Mouse (Mus musculus) gastrocnemius, postnatal 36 days (tissue): Measurements from ENCODE around the gene Dkk3. TPM values are rescaled to one million over a fixed set of nuclear protein-coding genes. Genes with fewer than 3 reads are reported as not detected.

Experiments
- DNase-seq, 2 experiments: peaks; one replicate each; pipeline ENCODE4 v3.0.0; 2022
- intact Hi-C: fragments of 180-260 bp; cut with DNase I; formaldehyde crosslinking; loops from one replicate; pipeline ENCODE4 v1.15.1; 2025
- long read RNA-seq, 2 experiments: library from polyadenylated mRNA; stranded (forward); transcript quantifications; one replicate each; pipeline ENCODE4 v2.0.0; 2021
- total RNA-seq, 2 experiments: library from RNA; stranded (reverse); gene quantifications; 2 replicates each; pipeline ENCODE4 v1.2.3; 2021

The Dkk3 gene
- total RNA-seq, result 1 to 10 TPM; 1.6 to 2.5 TPM
- long read RNA-seq, experiment 1, partial matches to known transcripts, result 0 of 8 reads
- long read RNA-seq, experiment 1, other reads (novel, unspliced or antisense), result 8 of 8 reads
- long read RNA-seq, experiment 2, partial matches to known transcripts, result 2 of 9 reads
- long read RNA-seq, experiment 2, other reads (novel, unspliced or antisense), result 7 of 9 reads

DNA sequence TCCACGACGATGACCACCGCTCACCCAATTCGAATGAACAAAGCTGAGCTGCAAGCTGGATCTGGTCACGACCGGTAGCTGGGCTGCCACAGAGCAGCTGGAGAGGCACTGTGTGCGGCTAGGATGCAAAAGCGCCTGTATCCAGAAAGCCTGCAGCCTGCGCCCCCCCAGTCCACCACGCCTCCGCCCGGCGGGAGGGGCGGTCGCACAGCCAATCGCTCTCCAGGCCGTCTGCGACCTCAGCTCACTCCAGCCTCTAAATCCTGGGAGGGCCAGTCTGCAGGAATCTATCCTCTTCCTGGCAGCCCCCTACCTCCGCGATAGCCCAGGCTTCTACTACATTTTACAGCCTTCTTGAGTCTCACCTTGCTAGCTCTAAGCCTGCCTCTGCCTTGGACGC is at the start of gene Dkk3:
TSS of gene Dkk3 (minus strand) at position 116 of the 400 bp plus-strand sequence.
- intact Hi-C loops, result no loop called here

DNA sequence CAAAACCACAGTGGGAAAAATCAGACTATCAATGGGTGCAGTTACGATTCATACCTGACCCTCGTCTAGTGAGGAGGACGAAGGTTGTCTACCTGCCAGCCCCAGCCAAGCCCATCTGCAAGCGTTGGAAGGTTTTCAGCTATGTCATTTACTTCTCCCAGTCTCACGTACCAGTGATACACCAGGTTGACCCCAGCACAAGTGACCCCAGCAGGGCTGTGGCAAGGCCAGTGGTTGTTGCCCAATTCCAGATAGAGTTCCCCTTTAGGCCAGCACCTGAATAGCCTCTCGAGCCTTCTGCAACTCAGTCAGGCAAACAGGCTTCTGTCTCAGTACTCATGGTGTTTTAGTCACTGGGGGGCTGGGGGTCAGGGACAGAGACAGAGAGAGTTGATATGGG is 48.9 kb upstream of the Dkk3 start:
- no peak for DNase-seq
- intact Hi-C loops, result no loop called here

More for the DNA sequence above, at the start of gene Dkk3:
- no peak for DNase-seq

GRCm38 (mm10) chr7:112205513-112205912 is 46.7 kb upstream of the Dkk3 start:
- no peak for DNase-seq
- intact Hi-C loops, result no loop called here

GRCm38 (mm10) chr7:112204380-112204963 is 45.6 kb upstream of the Dkk3 start:
- intact Hi-C loops, result no loop called here
- no peak for DNase-seq

DNA sequence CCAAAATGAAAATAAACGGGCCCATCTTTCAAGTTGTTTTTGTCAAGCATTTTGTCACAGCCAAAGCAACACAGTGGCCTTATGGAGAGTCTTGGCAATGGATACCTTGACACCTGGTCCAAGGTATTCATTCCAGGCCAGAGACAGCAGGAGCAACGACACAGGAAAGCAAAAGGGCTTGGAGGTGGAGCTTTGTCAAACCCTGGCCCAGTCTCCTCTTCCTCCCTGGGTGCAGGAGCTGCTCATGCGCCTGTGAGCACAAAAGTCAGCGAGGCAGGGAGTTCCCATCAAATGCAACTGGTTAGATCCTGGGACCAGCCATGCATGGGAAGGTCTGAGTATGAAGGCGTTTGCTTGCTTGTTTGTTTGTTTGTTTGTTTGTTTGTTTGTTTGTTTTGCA is 45.1 kb upstream of the Dkk3 start:
- intact Hi-C loops, result no loop called here
- no peak for DNase-seq

GRCm38 (mm10) chr7:112202843-112203242 is 44.0 kb upstream of the Dkk3 start:
- intact Hi-C loops, result no loop called here
- DNase-seq, result no peak

- intact Hi-C loops, result no loop called here
- DNase-seq, result no peak
These were observed 43.3 kb upstream of the Dkk3 start for GRCm38 (mm10) chr7:112202194-112202593.

DNA sequence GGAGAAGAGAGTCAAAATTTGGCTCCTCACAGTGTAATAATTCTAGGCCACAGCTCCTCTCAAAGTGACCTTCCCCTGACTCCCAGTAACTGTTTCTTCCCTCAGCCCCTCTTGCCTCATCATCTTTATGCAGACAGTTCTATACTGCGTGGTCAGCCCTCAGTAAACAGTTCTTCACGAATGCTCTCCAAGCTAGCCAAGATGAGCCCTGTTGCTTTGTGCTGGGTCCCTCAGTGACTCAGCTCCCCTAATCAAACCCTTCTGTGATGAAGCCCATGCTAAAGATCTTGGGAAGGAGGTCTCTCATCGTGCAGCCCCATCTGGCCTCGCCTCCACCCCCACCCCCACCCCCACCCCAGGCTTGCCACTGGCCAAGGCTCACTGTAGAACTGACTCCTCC is 41.9 kb upstream of the Dkk3 start:
- intact Hi-C loops, result no loop called here
- DNase-seq, result no peak

GRCm38 (mm10) chr7:112199343-112199742 is 40.5 kb upstream of the Dkk3 start:
- intact Hi-C loops, result no loop called here
- DNase-seq, result no peak

GRCm38 (mm10) chr7:112197461-112197860 is 38.6 kb upstream of the Dkk3 start:
- intact Hi-C loops, result no loop called here
- no peak for DNase-seq

DNA sequence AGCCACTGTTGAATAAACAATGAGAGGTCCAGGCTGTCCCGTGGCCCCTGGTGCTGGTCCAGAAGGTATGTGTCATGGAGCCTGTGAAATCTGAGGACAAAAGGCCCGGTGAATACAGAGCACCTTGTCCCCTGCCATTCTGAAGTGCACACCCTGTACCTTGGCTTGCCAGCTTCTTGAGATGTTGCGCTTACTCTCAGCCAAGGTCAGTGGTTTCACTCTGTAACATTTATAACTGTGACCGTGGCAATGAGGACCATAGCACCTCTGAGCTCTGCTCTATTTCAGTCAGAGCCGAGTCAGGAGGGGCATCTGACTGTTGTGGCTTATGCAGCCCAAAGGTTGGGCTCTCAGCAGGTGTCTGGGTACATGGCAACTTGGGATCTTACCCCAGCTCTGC is 35.4 kb upstream of the Dkk3 start:
- no peak for DNase-seq
- intact Hi-C loops, result no loop called here

DNA sequence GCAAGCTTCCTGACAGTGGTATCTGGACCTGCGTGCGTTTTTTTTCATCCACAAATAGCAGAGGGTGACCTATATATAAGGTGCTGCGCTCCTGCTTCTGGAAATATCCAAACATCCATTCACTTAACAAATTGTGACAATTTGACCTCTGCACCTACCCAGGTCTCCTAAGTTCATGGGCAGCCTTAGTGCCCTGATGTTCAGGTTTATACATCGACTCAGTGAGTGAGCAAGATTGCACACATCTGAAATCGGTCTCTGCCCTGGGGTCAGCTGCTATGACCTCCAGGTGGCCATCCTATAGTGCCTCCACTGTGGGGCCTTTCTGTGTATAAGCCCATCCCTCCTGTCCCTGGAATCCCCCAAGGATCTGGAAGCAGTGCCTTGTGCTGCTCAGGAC is 33.9 kb upstream of the Dkk3 start:
- intact Hi-C loops, result loop anchor here (2.0 kb wide), 1 partner anchor 34 kb away; no protein-coding TSS in a partner anchor
- DNase-seq, result no peak

DNA sequence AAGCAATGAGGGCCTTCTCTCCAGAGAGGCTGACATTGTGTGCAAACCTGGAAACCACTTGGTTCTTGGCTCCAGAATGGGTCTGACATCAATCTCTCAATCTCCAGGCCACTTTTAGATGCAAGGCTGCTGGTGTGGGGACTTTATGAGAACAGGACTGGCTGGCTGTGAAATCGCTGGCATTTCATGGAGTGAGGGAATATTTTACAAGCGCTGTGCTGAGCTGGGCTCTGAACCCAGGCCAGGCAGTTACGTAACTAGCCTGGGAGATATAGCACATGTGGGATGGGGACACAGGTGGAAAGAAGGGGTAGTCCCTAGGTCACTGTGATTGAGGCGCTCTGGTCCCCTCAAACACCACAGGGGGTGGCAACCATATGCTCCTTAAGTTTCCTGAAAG is 33.4 kb upstream of the Dkk3 start:
- DNase-seq, result peak in 1 of 2 experiments; percentile 73
- intact Hi-C loops, result loop anchor here (2.0 kb wide), 1 partner anchor 35 kb away; no protein-coding TSS in a partner anchor

DNA sequence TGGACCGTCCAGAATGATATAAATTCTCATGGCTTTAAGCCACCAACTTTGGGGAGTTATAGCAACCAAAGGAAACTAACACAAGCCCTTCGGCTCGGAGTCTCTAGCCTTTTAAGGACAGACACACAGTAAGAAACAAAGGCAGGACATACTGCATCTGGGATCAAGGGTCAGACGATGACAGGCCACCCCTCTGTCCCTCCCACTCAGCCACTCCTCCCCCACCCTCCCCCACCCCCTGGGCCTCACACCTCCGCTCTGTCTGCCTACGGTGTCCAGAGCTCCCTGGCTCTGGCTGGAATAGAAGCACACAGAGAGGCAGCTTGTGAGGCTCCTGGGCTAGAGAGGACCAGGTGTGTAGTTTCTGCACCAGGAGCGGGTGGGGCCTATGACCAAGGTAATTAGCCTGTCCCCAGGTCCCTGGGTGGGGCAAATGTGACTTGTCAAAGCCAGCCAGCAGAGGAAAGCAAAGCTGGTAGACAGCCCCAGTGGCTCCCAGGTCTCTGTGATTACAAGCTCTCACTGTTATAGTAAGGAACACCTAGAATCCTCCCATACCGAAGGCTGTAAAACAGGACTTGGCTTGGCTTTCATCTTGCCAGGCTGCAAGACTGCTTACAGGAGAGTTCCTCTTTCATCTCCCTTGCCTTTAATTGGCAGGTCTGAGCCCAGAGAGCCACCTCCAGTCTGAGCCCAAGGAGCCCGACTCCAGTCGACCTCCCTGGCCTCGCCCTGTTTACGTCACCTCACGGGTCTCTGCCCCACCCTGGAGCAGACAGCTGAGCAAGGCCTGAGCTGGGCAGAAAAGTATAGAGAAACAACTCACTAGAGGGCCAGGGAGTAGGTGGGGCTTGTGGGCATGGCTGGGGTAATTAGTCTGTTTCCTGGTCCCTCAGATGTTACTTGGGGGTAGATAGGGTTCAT is 28.9 kb upstream of the Dkk3 start:
- intact Hi-C loops, result loop anchor here (5.0 kb wide), 1 partner anchor 100 kb away; no protein-coding TSS in a partner anchor
- DNase-seq, result no peak

DNA sequence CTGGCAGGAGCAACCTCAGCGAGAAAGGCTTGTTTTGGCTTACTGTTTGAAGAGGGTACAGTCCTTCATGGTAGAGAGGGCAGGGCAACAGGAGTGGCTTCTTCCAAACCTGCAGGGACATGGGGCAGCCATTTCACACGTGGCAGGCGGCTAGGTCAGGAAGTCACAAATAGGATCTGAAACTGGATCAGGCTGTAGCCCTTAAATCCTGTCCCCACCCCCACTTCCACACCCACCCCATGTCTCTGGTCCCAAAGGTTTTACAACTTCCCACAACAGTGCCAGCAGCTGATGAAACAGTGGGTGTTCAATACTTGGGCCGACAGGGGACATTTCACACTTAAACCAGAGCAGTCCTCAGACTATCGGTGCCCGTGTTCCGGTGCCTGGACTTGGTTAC is 28.0 kb upstream of the Dkk3 start:
- intact Hi-C loops, result loop anchor here (5.0 kb wide), 1 partner anchor 100 kb away; no protein-coding TSS in a partner anchor
- no peak for DNase-seq

DNA sequence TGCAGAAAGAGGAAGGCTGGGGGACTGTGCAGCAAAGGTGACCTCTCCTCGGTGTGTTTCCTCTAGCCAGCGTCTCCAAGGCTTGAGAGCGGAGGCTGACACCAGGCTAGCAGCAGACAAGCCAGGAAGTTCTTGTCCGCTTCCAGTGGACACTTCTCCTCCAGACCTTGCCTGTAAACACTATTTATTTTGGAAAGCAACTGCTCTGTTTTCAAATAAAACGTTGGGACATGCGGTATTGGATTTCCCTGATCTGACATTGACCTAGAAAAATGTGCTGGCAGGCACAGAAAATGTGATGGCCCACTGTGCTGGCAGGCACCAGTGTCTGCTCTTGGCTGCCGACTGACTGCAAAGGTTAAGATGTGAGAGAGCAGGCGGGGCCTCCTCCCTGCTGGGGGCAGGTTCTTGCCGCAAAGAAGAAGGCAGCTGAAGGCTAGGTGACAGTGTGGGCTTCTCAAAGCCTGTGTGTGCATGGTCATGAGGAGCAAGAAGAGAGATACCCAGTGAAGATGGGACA is 26.4 kb upstream of the Dkk3 start:
- intact Hi-C loops, result loop anchor here (5.0 kb wide), 1 partner anchor 102 kb away; no protein-coding TSS in a partner anchor
- peak; percentile 45 to 68 for DNase-seq

DNA sequence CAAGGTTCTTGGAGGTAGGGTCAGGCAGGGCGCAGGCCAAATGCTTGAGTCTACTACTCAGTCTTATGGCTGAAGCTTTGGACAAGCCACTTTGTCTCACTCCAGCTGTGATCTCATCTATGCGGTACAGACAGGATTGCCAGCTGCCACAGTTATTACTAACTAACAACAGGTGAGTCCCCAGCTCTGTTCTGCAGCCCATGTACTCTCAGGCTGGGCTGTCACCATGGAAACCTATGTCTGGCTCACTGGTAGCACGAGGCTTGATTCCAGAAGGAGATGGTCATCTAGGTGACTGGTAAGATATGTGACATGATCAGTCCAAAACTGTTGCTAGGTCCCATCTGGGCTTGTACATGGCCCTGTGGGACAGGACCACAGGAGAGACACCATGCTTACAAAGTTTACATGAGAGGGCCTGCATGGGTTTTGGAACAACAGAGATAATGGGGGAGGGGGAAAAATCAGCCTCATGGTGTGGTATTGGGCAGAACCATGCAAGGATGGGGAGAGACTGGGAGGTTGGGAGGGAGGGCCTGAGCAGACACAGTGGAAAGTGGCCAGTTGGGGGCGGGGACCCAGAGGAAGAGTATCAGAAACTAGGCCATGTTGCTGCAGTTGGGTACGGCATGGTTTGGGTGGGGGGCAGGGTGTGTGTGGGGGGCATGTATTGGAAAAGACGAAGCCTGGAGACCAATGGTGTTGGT is 25.8 kb upstream of the Dkk3 start:
- DNase-seq, result no peak
- intact Hi-C loops, result loop anchor here (5.0 kb wide), 1 partner anchor 103 kb away; no protein-coding TSS in a partner anchor

DNA sequence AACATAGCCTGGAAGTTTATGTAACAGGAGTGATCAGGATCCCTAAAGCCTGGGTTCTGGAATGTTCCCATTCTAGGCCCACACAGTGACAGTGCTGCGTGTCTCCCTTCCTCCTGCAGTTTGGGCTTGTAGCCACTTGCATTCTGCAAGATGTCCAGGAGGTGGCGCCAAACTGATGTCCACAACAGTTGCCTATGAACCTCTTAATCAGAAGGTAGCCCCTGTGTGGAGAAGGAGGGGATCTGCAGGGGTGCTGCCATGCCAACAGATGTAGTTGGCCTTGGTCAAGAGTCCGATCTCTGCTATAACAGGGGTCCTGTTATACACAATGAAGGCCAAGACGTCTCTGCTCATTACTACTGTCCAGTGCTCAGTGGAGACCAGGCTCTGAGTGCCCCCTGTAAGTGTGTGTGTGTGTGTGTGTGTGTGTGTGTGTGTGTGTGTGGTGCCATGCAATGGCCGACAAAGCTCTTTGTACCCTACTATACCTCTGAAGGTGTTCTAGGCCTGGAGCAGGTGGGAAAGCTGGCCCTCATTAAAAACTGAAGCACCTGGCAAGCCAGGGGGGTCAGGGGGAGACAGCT is 24.5 kb upstream of the Dkk3 start:
- DNase-seq, result peak; percentile 84 to 92
- intact Hi-C loops, result loop anchor here (2.0 kb wide), 2 partner anchors 145 to 185 kb away; no protein-coding TSS in a partner anchor

DNA sequence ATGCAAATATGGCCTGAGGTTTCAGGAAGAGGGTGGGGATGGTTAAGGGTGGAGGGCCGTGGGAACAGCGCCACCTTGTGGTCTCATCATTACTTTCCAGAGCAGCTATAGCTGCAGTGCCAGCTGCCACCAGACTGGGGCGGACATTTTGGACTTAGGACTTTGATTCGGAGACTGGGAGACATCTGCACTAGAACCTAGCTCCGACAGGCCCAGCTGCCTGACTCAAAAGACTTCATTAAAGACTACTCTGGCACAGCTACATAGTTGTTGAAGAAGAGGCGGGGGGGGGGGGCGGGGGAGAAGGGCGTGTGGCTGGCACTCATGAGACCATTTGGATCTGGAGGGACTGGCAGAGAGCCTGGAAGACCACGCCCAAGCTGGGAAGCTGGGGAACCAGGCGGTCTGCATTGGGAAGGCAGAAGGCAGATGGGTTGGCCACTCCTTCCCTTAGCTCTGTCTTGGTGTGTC is 21.4 kb upstream of the Dkk3 start:
- peak; percentile 71 to 72 for DNase-seq
- intact Hi-C loops, result no loop called here

GRCm38 (mm10) chr7:112176627-112177026 is 17.8 kb upstream of the Dkk3 start:
- DNase-seq, result no peak
- intact Hi-C loops, result no loop called here
